Mouse (Mus musculus) forebrain, postnatal 0 days (tissue): Measurements from ENCODE around the gene Adck1. TPM values are rescaled to one million over a fixed set of nuclear protein-coding genes. Genes with fewer than 3 reads are reported as not detected.
"Not testable (repeated sequence)": the region's sequence is repeated elsewhere in the genome, so short reads cannot be mapped to it uniquely, and the experiment has no call there.

Experiments
- ATAC-seq: fragments of 200-750 bp; cut with Nextera tagmentation; 2 replicates; pipeline ENCODE4 v1.8.0; 2017; ENCODE audit warnings: mild to moderate bottlenecking, moderate library complexity
- DNase-seq: peaks from one replicate; pipeline ENCODE4 v3.0.0-alpha.2; 2015
- H3K27ac ChIP-seq: fragments of 300-500 bp; sonication (generic); 2 replicates; pipeline ENCODE4 v1.5.1; 2014; ENCODE audit warnings: low read depth, mild to moderate bottlenecking, antibody characterized with exemption, low read length, moderate library complexity, mixed read lengths
- H3K27me3 ChIP-seq: fragments of 300-500 bp; sonication (generic); 2 replicates; pipeline ENCODE4 v1.6.1; 2014; ENCODE audit warnings: mild to moderate bottlenecking, low read length, mixed read lengths; ENCODE audit not compliant: insufficient read depth
- H3K36me3 ChIP-seq: fragments of 300-500 bp; sonication (generic); 2 replicates; pipeline ENCODE4 v1.6.1; 2014; ENCODE audit warnings: mild to moderate bottlenecking, moderate library complexity; ENCODE audit not compliant: insufficient read depth
- H3K4me1 ChIP-seq: fragments of 300-500 bp; sonication (generic); 2 replicates; pipeline ENCODE4 v1.6.1; 2014; ENCODE audit warnings: antibody characterized with exemption; ENCODE audit not compliant: insufficient read depth
- H3K4me2 ChIP-seq: fragments of 300-500 bp; sonication (generic); 2 replicates; pipeline ENCODE4 v1.6.1; 2014; ENCODE audit warnings: low read depth, mild to moderate bottlenecking, moderate library complexity
- H3K4me3 ChIP-seq: fragments of 300-500 bp; sonication (generic); 2 replicates; pipeline ENCODE4 v1.5.1; 2014; ENCODE audit warnings: low read depth, low read length, mixed read lengths
- H3K9ac ChIP-seq: fragments of 300-500 bp; sonication (generic); 2 replicates; pipeline ENCODE4 v1.6.1; 2014; ENCODE audit warnings: mild to moderate bottlenecking
- H3K9me3 ChIP-seq: fragments of 300-500 bp; sonication (generic); 2 replicates; pipeline ENCODE4 v1.6.1; 2016; ENCODE audit warnings: low read length
- CTCF ChIP-seq: sonication (generic); IDR thresholded peaks from 2 replicates; pipeline ENCODE4 v1.5.1; 2016; ENCODE audit warnings: antibody characterized with exemption, control low read depth, low read depth
- WGBS: fragments of 180-500 bp; shearing (Covaris S2); extraction: QIAGEN DNeasy Blood & Tissue Kit; methylation state at CpG from one replicate; pipeline ENCODE4 v1.1.7; 2014; 5-methylcytosine and 5-hydroxymethylcytosine counted together
- polyA plus RNA-seq: library from polyadenylated mRNA; unstranded; fragments of >200 nt; fragmentation: Nextera tagmentation; extraction: Ambion mirVana; gene quantifications from 2 replicates; pipeline ENCODE4 v1.2.1, GENCODE M21; 2015
- total RNA-seq: library from RNA; depleted of rRNA; stranded (reverse); fragments of >200 nt; gene quantifications from 2 replicates; pipeline ENCODE4 v1.2.3, GENCODE M21; 2014; rRNA removed

Gene Adck1
- total RNA-seq (40.5 and 41.4 TPM in 2 replicates), polyA plus RNA-seq (39.6 and 43.9 TPM in 2 replicates)

DNA sequence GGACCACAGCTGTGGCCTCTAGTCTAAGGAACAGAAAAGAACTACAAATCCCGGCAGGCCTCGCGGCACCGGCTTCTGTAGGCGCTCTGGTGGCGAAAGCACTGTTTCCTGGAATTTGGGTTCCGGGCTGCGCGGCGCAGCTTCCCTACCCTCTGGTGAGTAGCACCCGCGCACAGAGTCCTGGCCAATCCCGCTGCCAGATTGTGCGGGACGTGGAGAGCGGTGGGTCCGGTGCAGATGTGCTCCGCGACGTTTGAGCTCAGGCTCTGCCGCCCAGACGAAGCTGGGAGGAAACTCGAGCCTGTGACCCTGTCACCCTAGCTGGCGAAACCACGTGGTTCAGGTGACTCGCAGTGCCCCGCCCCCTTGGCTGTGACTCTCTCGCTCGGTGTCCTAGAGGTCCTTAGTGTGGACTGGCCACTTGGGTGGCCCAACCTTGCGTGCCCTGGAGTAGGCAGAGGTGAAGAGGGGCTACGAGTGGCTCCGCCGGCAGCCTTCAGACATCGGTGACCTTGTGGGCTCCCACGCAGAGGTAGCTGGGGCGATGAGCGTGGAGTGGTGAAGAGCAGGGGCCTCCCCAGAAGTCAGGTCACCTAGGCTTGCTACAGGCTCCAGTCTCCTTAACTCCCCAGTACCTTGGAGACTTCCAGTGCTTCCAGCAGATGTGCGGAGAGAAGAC lies at the start of gene Adck1:
TSS of gene Adck1 (plus strand) at position 114 of the 679 bp plus-strand sequence.
- Histone ChIP-seq H3K27me3 (no peaks in the 10 kb centered on the region), H3K4me1 (peaks cover 5% of the 10 kb centered on the region; the same call in 1 of the 2 replicates), H3K27ac (peak within 1 kb of the TSS; percentile 67), H3K9me3 (no peaks in the 10 kb centered on the region), H3K4me2 (peak within 1 kb of the TSS; percentile 96), H3K9ac (peak within 1 kb of the TSS; percentile 58), H3K4me3 (peak within 1 kb of the TSS; percentile 72), H3K36me3 (no peaks in the 10 kb centered on the region)
- ATAC-seq (peak; percentile 98), DNase-seq (peak; percentile 93)
- WGBS, result 1% methylated on average over 38 of the region's 38 CpGs
- peak; percentile 26; the same call in 1 of the 2 replicates for TF ChIP-seq CTCF

DNA sequence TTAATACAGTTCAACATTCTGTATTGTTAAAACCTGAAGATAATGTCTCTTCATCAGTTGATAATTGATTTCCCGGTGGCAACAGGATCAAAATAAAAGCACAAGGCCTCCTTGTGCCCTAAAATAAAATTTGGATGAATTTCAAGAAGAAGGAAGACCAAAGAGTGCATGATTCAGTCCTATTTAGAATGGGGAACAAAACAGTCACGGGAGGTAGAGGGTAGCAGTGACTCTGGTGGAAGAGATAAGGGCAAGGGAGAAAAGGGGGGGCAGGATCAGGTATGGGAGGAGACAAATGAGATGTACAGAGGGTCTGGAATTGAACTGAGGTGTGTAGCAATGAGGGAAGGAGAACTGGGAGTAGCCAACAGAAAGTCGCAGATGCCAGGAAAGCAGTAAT lies 45.8 kb upstream of the Adck1 start:
- Histone ChIP-seq H3K27ac (no peak overlapping the region), H3K4me3 (no peak overlapping the region), H3K9me3 (no peaks in the 10 kb centered on the region), H3K36me3 (no peaks in the 10 kb centered on the region), H3K4me1 (no peaks in the 10 kb centered on the region), H3K27me3 (no peaks in the 10 kb centered on the region), H3K9ac (no peak overlapping the region), H3K4me2 (no peak overlapping the region)
- DNase-seq (no peak), ATAC-seq (no peak)
- WGBS, result 73% methylated on average over 3 of the region's 3 CpGs
- no peak for TF ChIP-seq CTCF

GRCm38 (mm10) chr12:88323926-88324325 lies 36.4 kb upstream of the Adck1 start, which contains the start of gene Gm5039:
Gene Gm5039 (minus strand): TSS chr12:88324026.
- H3K9ac ChIP-seq, ATAC-seq, H3K4me3 ChIP-seq, H3K9me3 ChIP-seq, H3K4me1 ChIP-seq, H3K27ac ChIP-seq, H3K27me3 ChIP-seq, H3K4me2 ChIP-seq, H3K36me3 ChIP-seq, DNase-seq: not testable (repeated sequence)
- WGBS, result 94% methylated on average over 2 of the region's 2 CpGs

- WGBS, result 79% methylated on average over 4 of the region's 4 CpGs
- H3K36me3 ChIP-seq, result not testable (repeated sequence)
These were observed 23.5 kb upstream of the Adck1 start for GRCm38 (mm10) chr12:88336662-88337413.

GRCm38 (mm10) chr12:88341286-88341685 lies 19.1 kb upstream of the Adck1 start:
- H3K4me2 ChIP-seq, ATAC-seq, H3K4me1 ChIP-seq, H3K9me3 ChIP-seq, H3K27me3 ChIP-seq, H3K9ac ChIP-seq, H3K27ac ChIP-seq, DNase-seq, H3K36me3 ChIP-seq, H3K4me3 ChIP-seq: not testable (repeated sequence)
- 12% methylated on average over 2 of the region's 2 CpGs for WGBS

More at GRCm38 (mm10) chr12:88336662-88337413, 23.5 kb upstream of the Adck1 start:
- H3K4me1 ChIP-seq, H3K4me2 ChIP-seq, DNase-seq, ATAC-seq, H3K27me3 ChIP-seq, H3K9ac ChIP-seq, H3K9me3 ChIP-seq, H3K27ac ChIP-seq, H3K4me3 ChIP-seq: not testable (repeated sequence)

DNA sequence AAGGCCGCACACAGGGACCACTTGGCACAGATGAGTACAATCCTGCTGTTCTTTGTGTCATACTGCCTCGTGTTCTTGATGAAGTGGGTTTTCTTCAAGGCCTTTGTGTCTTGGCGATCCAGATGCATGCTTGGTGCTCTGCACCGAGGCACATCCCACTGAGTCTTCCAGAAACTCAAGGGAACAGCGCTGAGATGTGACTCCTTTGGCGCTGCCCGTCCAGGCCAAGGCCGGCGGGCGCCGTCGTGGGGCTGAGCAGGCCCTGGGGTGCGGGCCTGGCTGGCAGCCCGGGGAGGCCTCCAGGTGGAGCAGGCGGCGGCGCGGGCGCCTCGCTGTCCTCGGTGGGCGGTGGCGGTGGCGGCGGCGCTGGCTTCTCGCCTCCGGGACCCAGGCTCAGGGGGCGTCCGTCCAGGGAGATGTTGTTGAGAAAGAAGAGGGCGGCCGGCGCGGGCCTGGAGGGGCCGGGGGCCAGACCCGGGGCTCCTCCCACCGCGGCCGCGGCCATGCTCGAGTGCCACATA lies 6.1 kb upstream of the Adck1 start:
- no peak for TF ChIP-seq CTCF
- H3K27ac ChIP-seq, result no peak overlapping the region
- H3K9me3 ChIP-seq, result no peaks in the 10 kb centered on the region
- no peaks in the 10 kb centered on the region for H3K36me3 ChIP-seq
- H3K9ac ChIP-seq, result peak overlapping the region; percentile 45
- no peaks in the 10 kb centered on the region for H3K4me1 ChIP-seq
- DNase-seq (peak; percentile 23), ATAC-seq (peak; percentile 51)
- H3K4me3 ChIP-seq, result peak overlapping the region; percentile 23
- H3K27me3 ChIP-seq, result no peaks in the 10 kb centered on the region
- H3K4me2 ChIP-seq, result peak overlapping the region; percentile 49
- 12% methylated on average over 40 of the region's 41 CpGs for WGBS

DNA sequence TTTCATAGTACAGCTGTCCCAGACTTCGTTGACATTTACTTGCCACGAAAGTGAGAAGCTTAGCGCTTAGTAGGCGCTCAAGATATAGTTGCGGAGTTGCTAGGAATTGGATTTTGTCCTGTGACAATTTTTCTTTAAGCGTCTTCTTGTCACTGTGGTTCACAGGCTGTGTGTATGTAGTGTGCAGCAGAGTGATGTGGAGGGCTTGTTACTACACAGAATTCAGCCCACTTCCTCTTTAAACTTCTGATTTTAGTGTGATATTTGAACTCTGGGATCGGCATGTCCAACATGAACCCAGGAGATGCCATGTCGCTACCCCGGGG lies 729 bp downstream of the Adck1 start:
- Histone ChIP-seq H3K9ac (peak overlapping the region; percentile 58), H3K4me1 (peaks cover 5% of the 10 kb centered on the region; the same call in 1 of the 2 replicates), H3K4me3 (peak overlapping the region; percentile 72), H3K36me3 (no peaks in the 10 kb centered on the region), H3K27me3 (no peaks in the 10 kb centered on the region), H3K9me3 (no peaks in the 10 kb centered on the region), H3K27ac (no peak overlapping the region), H3K4me2 (peak overlapping the region; percentile 96)
- DNase-seq, result no peak
- ATAC-seq, result no peak; the same call in 1 of the 2 replicates
- no peak for TF ChIP-seq CTCF
- 55% methylated on average over 9 of the region's 9 CpGs for WGBS
